Mouse (Mus musculus) embryo, embryonic 9.5 days (tissue): ENCODE results near the gene Parg.

Experiments
- DNase-seq: peaks from one replicate; pipeline ENCODE4 v3.0.0-alpha.2; 2017; ENCODE audit errors: extremely low spot score

Parg gene

DNA sequence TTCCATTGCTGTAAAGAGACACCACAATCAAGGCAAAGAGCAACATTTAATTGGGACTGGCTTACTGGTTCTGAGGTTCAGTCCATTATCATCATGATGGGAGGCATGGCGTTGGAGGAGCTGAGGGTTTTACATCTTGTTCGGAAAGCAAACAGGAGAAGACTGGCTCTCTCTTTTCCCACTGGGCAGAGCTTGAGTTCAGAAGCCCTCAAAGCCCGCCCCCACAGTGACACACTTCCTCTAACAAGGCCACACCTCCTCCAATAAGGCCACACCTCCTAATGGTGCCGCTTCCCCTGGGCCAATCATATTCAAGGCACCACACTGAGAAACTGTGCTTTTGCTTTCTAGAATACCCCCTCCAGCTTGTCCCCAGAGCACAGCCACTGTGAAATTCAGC lies 116.1 kb downstream of the Parg start:
- peak; percentile 29 for DNase-seq

DNA sequence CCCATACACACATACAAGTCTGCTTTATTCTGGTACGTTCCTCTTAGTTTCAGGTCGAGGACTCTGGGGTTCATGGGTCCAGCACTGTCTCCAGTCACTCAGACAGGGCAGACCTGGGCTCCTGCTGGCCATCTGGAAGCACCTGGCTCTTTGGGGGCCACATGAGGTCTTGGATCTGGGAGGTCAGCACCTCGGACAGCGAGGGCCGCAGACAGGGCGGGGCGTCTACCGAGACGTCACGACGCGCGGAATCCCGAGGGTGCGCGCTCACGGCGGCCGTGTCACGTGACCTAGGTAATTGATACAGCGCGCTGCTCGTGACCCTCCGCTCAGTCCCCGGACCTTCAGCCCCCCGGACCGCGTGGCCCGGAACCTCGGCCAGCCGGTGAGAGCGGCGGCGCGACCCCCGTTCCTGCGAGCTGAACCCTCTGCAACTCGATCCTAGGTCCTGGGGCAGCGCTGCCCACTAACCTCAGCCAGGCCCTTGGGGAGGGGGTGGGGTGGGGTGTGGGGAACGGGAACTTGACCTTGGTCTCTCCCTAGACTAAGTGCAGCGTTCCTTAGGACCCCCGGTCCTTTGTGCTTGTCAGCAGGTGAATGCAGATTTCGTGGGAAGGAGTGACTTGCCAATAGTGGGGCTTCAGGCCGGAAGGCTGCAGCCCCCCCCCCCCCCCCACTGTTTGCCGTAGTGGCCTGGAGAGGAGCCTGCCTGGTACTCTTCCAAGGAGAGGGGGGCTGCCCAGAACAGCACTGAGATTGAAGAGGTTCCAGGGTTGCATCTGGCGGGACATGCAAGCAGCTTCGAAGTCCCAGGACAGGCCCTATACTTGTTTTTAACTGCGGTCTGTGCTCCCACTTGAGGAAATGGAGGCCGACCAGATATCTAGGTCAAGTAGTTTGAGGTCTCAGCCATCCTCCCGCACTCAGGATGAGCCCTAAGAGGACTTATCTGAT lies 120.3 kb downstream of the Parg start, which contains the start of gene Ogdhl:
Ogdhl (plus strand) TSS at position 288 of the 954 bp plus-strand sequence.
- peak; percentile 86 for DNase-seq

DNA sequence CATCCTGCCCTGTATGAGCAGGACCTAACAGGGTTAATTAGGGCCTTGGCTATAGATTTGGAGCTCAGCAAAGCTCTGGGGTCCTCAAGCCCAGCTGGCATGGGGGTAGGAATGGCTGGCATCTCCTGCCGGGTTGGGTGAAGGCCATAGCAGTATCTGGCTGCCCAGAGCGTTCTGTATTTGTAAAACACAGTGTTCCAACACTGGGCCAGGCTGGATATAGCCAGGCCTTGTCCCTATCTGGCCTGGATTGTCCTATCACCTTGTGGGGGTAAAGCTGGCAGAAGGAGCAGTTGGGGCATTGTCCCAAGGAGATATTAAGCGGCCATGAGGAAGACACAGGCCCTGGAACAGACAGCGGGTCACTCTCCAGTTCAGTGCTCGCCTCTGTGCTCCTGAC lies 121.5 kb downstream of the Parg start:
- DNase-seq = no peak

DNA sequence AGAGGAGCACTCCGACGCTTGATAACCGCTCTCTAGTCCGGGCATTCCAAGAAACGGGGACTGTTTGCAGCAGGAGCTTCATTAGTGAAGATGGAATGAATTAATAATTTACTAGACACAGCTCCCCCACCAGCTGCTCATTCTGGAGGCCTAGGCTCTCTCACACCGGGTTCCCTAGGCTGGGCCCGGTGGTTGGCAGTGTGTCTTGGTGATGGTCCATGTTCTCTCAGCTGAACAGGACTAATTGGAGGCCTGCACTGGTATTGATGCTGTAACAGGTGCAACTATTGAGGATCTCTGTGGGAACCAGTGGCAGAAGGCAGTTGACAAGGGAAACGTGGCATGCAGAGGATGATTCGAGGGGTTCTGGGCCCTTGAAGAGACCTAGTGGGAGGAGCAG lies 125.6 kb downstream of the Parg start:
- DNase-seq = no peak

DNA sequence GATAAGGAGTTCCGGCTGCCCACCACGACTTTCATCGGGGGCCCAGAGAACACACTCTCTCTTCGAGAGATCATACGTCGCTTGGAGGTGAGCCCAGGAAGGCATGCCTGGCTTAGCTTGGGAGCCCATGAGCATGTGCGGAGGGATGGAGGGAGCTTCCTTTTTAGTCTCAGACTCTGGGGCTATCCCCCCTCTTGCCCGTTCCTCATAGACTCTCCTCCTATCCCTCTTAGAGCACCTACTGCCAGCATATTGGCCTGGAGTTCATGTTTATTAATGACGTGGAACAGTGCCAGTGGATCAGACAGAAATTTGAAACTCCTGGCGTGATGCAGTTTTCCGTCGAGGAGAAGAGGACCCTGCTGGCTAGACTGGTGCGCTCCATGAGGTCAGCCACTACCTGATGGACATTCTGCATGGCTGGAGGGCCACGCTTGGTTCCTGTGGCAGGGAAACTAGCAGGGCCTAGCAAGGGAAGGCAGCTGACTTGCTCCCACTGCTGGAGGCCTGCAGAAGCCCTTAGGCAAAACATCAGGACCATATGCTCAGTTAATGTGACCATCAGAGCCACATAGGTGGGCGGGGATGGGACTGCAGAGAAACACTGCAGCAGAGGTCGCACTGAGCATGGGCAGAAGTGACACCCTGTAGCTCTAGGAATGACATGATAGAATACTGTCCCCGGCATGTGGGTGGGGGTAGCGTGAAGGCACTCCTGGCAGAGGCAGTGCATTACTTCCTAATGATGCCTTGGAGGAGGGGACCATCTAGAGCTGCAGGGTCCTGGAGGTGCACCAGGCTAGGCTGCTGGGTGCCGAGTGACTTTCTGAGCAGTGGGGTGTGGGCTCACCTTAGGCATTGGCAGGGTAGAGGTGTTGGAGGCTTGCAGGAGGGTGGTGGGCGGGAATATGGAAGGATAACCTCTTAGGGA lies 131.0 kb downstream of the Parg start:
- no peak for DNase-seq

DNA sequence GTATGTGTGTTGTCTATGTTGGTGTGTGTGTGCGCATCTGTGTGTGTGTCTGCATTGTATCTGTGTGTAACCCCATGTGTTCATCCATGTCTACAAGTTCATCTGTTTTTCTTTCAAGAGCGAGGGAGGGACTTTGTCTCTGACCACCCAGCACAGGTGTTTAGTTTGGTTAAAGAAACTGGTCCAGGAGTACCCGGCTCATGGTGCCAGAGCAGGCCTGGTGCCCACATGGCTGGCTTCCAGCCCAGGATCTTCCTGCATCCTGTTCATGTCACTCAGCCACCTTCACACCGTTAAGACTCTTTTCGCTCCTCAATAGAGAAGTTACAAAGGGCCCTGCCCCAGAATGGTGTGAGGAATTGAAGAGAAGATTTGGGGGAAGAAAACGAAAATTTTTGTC lies 134.3 kb downstream of the Parg start:
- no peak for DNase-seq

DNA sequence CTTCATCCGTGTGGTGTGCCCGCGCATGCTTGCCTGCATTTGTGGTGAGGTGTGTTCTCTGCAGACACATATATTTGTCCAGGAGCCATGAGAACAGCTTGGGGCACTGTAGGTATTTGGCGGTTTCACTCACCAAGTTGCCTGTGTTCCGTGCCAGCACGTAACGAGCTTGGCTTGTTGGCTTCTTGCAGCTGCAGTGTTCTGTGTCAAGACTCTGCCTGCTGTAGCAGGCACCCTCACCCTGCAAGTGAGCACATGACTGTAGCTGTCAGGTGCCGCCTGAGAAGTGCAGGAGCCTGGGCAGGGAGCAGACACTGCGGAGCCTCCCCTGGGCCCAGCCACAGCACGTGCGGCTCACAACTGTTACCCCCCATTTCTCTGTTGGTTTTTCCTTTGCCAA lies 134.8 kb downstream of the Parg start:
- DNase-seq = no peak

DNA sequence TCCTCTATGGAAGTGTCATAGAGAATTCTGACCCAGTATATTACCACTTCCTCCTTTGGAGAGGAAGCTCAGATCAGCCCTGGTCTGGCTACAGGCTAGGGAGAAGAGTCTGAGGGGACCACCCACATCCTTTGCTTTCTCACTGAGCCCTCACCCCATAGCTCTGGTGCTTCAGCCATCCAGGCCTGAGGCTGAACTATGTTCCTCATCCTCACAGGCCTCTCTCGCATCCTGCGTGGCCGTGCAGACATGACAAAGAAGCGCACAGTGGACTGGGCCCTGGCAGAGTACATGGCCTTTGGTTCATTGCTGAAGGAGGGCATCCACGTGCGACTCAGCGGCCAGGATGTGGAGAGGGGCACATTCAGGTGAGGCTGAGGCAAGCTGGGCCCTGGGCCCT lies 140.1 kb downstream of the Parg start:
- no peak for DNase-seq

DNA sequence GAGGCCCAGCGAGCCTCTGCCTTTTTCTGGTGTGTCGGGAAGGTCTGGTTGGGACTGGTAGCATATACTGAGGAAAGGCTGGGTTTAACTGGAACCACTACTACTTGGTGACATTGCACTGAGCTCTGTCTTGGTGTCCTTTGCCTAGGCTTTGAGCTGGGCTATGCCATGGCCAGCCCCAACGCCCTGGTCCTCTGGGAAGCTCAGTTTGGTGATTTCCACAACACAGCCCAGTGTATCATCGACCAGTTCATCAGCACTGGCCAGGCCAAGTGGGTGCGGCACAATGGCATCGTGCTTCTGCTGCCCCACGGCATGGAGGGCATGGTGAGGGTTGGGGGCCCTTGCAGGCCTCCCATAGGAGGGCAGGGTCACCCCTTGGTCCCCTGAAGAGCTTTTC lies 142.4 kb downstream of the Parg start:
- no peak for DNase-seq

DNA sequence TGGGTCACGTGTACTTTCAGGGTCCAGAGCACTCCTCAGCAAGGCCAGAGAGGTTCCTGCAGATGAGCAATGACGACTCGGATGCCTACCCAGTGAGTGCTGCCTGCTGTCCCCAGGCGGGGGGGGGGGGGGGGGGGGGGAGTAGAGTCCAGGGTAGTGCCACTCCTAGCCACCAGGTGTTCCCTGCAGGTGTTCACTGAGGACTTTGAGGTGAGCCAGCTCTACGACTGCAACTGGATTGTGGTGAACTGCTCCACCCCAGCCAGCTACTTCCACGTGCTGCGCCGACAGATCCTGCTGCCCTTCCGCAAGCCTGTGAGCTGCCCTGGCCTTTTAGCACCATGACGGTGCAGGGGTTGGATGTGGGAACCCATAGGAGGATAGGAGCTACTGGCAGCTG lies 142.9 kb downstream of the Parg start:
- DNase-seq = no peak
